Mouse (Mus musculus) thymus, postnatal 10 days (tissue): Measurements from ENCODE around the gene Setx.

Experiments used
- DNase-seq, 2 experiments: peaks; one replicate each; pipeline ENCODE4 v3.0.0; 2021; ENCODE audit warnings: low spot score in 2 of 2

Setx gene

DNA sequence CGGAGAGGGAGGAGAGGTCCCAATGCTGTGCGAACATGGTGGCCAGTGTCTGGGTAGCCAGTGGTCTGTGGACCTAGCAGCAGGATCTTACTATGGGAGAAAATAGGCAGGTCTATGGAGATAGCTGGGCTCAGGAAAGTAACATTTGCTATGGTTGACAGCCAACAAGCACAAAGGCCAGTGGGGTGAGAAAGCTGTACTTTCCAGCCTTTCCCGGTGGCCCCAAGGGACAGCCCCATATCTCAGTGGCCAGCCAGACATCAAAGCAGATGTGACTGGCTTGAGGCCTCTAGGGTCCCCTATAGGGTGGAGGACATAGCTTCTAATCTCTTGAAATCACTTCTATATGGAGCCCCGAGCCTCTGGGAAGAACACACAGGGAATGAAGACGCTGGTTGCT lies 93.1 kb downstream of the Setx start:
- no peak for DNase-seq

DNA sequence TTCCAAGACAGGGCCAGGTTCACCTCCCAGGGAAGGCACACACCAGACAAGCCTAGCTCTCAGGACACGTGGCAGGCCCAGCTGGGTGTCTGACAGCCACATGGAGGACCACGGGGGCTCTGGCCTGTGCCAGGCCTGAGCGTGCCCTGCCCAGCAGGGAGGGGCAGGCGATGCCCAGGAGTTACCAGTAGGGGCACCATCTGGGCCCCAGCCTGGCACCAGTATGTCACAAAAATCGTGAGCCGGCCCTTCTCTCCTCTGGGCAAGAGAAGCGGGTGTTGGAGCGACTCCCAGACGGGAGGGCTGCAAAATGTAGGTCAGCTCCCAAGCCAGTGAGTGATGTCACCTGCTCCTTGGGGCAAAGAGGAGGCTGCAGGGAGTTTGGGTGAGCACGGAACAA lies 93.9 kb downstream of the Setx start:
- no peak for DNase-seq

DNA sequence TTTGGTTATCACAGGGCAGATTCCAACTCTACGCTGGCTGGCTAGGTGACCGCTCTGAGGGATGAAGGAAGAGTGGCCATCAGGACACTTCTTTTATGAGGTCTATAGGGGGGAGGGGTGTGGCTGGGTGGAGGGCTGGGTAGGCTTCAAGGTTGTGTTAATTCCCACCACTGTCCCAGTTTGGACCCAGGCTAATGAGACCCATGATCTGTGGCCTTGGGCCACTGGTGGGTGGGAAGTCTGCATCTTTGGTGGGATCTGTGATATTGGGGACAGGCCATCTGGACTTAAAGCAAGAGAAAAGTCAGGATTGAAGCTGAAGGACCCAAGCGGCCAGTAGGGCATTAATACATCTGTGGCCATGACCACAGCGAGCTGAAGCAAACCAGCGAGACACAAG lies 94.8 kb downstream of the Setx start:
- no peak for DNase-seq

DNA sequence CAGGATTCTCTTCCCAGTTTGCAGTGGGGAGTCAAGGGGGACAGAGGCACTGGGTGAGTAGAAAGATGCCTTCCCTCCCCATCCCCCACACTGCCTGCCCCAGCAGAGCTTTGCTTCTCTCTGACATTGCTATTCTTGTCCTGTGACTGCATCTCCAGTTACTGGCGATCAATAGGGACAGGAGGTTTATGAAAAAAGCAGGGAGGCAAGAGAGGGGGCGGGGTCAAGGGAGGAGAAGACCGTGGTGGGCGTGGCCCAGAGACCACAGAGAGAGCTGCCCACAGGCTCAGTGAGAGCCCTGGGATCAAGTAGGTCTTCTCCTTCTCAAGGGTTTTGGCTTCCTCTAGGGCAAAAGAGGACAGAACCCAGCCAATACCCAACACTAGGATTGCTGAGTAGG lies 98.3 kb downstream of the Setx start:
- no peak for DNase-seq

DNA sequence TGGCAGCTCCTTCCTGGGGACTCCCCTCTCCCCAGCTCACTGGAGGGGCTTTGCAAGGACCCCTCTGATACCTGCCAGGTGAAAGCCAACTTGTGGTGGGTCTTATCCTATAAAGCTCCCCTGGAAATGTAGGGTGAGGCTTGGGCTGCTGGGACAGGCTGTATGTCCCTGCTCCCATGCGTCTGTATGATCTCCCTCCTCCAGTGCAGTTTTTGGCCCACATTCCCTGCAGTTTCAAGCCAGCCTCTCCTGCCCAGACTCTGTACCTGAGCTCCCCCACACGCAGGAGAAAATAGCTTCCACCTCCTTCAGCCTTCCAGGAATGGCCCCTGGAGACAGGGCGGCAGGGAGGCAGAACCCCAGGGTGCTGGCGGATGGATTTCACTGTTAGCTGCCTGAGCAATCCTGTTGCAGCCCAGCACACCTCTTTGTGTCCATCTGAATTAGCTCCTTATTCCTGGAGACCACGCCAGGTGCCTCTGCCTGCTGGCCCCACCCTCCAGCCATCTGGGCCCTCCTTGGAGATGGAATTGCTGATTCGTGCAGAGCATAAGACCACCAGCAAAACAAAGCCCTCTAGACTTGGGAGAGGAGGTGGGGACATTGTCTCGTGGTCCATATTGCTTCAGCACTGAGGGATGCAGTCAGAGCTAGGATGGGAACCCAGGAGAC lies 99.7 kb downstream of the Setx start:
- DNase-seq, result no peak

DNA sequence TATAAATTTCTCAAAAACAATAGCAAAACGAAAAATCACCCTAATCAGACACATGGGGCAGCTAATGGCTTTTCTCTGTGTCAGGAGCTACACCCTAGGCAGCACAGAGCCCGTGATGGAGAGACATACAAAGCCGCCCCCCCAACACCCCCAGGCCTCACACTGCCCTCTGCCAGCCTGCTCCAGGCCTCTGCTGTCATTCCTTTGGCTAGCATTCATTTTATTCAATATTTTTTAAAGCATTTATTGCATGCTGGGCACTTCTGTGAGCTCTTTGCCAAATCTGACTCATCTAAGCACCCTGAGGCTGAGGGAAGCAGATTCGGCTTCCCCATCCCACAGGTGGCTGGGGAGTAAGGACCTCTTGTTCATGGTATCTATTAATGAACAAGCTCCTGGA lies 102.7 kb downstream of the Setx start:
- no peak for DNase-seq

DNA sequence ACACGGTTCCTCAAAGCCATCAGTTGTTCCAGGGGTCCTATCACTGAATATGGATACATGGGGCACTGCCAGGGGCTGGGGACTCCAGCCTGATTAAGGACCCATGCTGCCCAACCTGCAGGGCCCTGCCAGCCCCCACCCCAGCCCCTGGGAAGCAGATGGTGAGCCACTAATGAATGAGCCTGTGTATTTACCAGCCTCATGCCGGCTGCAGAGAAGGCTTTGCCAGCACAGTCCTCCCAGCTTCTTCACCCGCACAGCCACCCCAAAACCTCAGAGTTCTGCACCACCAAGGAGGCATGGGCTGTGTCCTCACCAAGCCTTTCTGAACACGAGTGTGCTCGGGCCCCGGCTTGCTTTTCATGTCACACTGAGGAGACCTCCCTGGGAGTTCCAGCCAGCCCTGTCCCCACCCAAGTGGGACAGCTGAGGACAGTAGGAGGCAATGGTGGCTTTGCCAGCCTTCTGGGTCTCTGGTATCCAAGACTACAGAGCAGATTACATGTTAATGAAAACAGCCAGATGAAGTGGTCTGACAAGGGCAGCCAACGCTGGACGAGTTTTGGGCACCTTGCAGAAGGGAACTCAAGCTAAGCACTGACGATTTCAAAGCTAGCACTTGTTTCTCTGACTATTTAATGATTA lies 106.3 kb downstream of the Setx start:
- DNase-seq, result no peak
